Mouse (Mus musculus) limb, embryonic 15.5 days (tissue): ENCODE results near the gene Rfx7. TPM values are rescaled to one million over a fixed set of nuclear protein-coding genes. Genes with fewer than 3 reads are reported as not detected.

Experiments
- ATAC-seq: fragments of 200-750 bp; cut with Nextera tagmentation; 2 replicates; pipeline ENCODE4 v1.8.0; 2017; ENCODE audit warnings: low read depth, moderate TSS enrichment; ENCODE audit not compliant: insufficient number of reproducible peaks, low FRiP score, low TSS enrichment
- H3K27ac ChIP-seq: fragments of 300-500 bp; sonication (generic); 2 replicates; pipeline ENCODE4 v1.5.1; 2015; ENCODE audit warnings: moderate library complexity, mild to moderate bottlenecking, inconsistent platforms
- H3K27me3 ChIP-seq: fragments of 300-500 bp; sonication (generic); 2 replicates; pipeline ENCODE4 v1.6.1; 2015; ENCODE audit warnings: inconsistent platforms
- H3K36me3 ChIP-seq: fragments of 300-500 bp; sonication (generic); 2 replicates; pipeline ENCODE4 v1.6.1; 2015; ENCODE audit warnings: inconsistent platforms
- H3K4me1 ChIP-seq: fragments of 300-500 bp; sonication (generic); 2 replicates; pipeline ENCODE4 v1.6.1; 2015; ENCODE audit warnings: inconsistent platforms
- H3K4me2 ChIP-seq: fragments of 300-500 bp; sonication (generic); 2 replicates; pipeline ENCODE4 v1.6.1; 2015; ENCODE audit warnings: mild to moderate bottlenecking, inconsistent platforms
- H3K4me3 ChIP-seq: fragments of 300-500 bp; sonication (generic); 2 replicates; pipeline ENCODE4 v1.5.1; 2015; ENCODE audit warnings: mild to moderate bottlenecking, inconsistent platforms
- H3K9ac ChIP-seq: fragments of 300-500 bp; sonication (generic); 2 replicates; pipeline ENCODE4 v1.6.1; 2015; ENCODE audit warnings: inconsistent platforms
- H3K9me3 ChIP-seq: fragments of 300-500 bp; sonication (generic); 2 replicates; pipeline ENCODE4 v1.6.1; 2016; ENCODE audit warnings: inconsistent platforms
- WGBS: fragments of 180-500 bp; shearing (Covaris S2); methylation state at CpG from one replicate; pipeline ENCODE4 v1.1.7; 2015; 5-methylcytosine and 5-hydroxymethylcytosine counted together
- polyA plus RNA-seq: library from polyadenylated mRNA; unstranded; fragments of >200 nt; fragmentation: Nextera tagmentation; extraction: Ambion mirVana; gene quantifications from 2 replicates; pipeline ENCODE4 v1.2.1, GENCODE M21; 2015

Rfx7 gene
- polyA plus RNA-seq, result 7.7 and 8.2 TPM in 2 replicates

GRCm38 (mm10) chr9:72531996-72532380 is at the start of gene Rfx7:
Gene Rfx7 (plus strand): TSS chr9:72532240.
- Histone ChIP-seq H3K9ac (peak within 1 kb of the TSS; percentile 90), H3K4me1 (peaks cover 13% of the 10 kb centered on the region), H3K4me3 (peak within 1 kb of the TSS; percentile 94), H3K9me3 (no peaks in the 10 kb centered on the region), H3K27me3 (no peaks in the 10 kb centered on the region), H3K27ac (peak within 1 kb of the TSS; percentile 99), H3K36me3 (no peaks in the 10 kb centered on the region), H3K4me2 (peak within 1 kb of the TSS; percentile 79)
- under 1% methylated on average over 60 of the region's 63 CpGs for WGBS
- peak; percentile 85 for ATAC-seq

GRCm38 (mm10) chr9:72488523-72488922 is 43.5 kb upstream of the Rfx7 start:
- H3K4me2 ChIP-seq, result no peak overlapping the region
- peaks cover 11% of the 10 kb centered on the region for H3K4me1 ChIP-seq
- H3K27me3 ChIP-seq, result no peaks in the 10 kb centered on the region
- no peak overlapping the region for H3K27ac ChIP-seq
- ATAC-seq, result no peak
- no peak overlapping the region for H3K9ac ChIP-seq
- H3K4me3 ChIP-seq, result no peak overlapping the region
- H3K36me3 ChIP-seq, result peaks cover 4% of the 10 kb centered on the region; the same call in 1 of the 2 replicates
- H3K9me3 ChIP-seq, result no peaks in the 10 kb centered on the region

- H3K27me3 ChIP-seq, result no peaks in the 10 kb centered on the region
- no peak overlapping the region for H3K9ac ChIP-seq
- H3K9me3 ChIP-seq, result no peaks in the 10 kb centered on the region
- 85% methylated on average over 5 of the region's 5 CpGs for WGBS
- H3K4me3 ChIP-seq, result no peak overlapping the region
- no peak for ATAC-seq
- H3K27ac ChIP-seq, result no peak overlapping the region
- H3K4me2 ChIP-seq, result no peak overlapping the region
- peaks cover 11% of the 10 kb centered on the region for H3K4me1 ChIP-seq
- peaks cover 4% of the 10 kb centered on the region; the same call in 1 of the 2 replicates for H3K36me3 ChIP-seq
Measured at GRCm38 (mm10) chr9:72489131-72489530, 42.9 kb upstream of the Rfx7 start.

DNA sequence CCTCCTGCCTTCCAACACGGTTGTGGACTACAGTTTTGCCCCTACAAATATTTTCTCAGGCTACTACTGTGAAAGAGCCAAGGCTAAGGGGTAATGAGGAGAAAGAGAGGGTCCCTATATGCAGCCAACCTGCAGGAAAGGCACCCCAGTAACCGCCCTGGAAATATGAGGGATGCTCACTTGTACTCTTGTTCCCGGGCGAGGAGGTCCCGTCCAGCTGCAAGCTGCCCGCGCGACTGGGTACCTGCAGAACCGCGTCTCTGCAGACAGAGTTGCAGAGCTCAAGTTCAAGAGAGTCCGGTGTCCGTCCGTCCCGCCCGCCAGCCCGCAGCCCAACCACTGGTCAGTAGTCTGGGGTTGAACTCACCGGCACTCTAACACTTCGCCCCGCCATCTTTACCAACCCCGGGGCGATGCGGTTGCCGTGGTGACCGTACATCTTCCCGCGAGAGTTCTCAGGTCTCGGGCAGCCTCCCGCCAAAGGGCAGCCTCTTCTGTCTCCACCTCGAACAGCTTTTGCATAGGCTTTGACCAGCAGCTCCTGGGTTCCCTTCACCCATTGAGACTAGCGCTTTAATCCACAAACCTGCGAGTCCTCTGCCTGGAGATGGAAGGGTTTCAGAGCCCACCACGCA is 40.4 kb upstream of the Rfx7 start:
- peak overlapping the region; percentile 78 for H3K27ac ChIP-seq
- peak overlapping the region; percentile 72 for H3K4me2 ChIP-seq
- under 1% methylated on average over 32 of the region's 32 CpGs for WGBS

GRCm38 (mm10) chr9:72492194-72492565 is 39.9 kb upstream of the Rfx7 start, which contains the start of gene Tex9:
Gene Tex9 (minus strand): TSS chr9:72492212.
- 10% methylated on average over 6 of the region's 6 CpGs for WGBS
- no peaks in the 10 kb centered on the region for H3K27me3 ChIP-seq
- peak within 1 kb of the TSS; percentile 72 for H3K4me2 ChIP-seq
- peak within 1 kb of the TSS; percentile 35 for H3K9ac ChIP-seq
- H3K4me3 ChIP-seq, result peak within 1 kb of the TSS; percentile 61
- peaks cover 11% of the 10 kb centered on the region for H3K4me1 ChIP-seq
- no peaks in the 10 kb centered on the region for H3K9me3 ChIP-seq
- ATAC-seq, result 0 out of 2 replicates have a peak, but pooled peaks have one; percentile 30
- H3K27ac ChIP-seq, result peak within 1 kb of the TSS; percentile 78
- H3K36me3 ChIP-seq, result no peaks in the 10 kb centered on the region

More for the DNA sequence above, 40.4 kb upstream of the Rfx7 start:
- Histone ChIP-seq H3K9me3 (no peaks in the 10 kb centered on the region), H3K4me1 (peaks cover 11% of the 10 kb centered on the region), H3K36me3 (peaks cover 3% of the 10 kb centered on the region; the same call in 1 of the 2 replicates), H3K27me3 (no peaks in the 10 kb centered on the region), H3K9ac (peak overlapping the region; percentile 35), H3K4me3 (peak overlapping the region; percentile 61)
- ATAC-seq, result peak; percentile 90

- H3K9me3 ChIP-seq, result no peaks in the 10 kb centered on the region
- no peak overlapping the region for H3K27ac ChIP-seq
- H3K9ac ChIP-seq, result no peak overlapping the region
- H3K4me3 ChIP-seq, result no peak overlapping the region
- no peaks in the 10 kb centered on the region for H3K36me3 ChIP-seq
- 81% methylated on average over 2 of the region's 2 CpGs for WGBS
- no peak for ATAC-seq
- H3K4me1 ChIP-seq, result peaks cover 11% of the 10 kb centered on the region
- H3K4me2 ChIP-seq, result no peak overlapping the region
- no peaks in the 10 kb centered on the region for H3K27me3 ChIP-seq
Measured at GRCm38 (mm10) chr9:72493465-72493864, 38.6 kb upstream of the Rfx7 start.

DNA sequence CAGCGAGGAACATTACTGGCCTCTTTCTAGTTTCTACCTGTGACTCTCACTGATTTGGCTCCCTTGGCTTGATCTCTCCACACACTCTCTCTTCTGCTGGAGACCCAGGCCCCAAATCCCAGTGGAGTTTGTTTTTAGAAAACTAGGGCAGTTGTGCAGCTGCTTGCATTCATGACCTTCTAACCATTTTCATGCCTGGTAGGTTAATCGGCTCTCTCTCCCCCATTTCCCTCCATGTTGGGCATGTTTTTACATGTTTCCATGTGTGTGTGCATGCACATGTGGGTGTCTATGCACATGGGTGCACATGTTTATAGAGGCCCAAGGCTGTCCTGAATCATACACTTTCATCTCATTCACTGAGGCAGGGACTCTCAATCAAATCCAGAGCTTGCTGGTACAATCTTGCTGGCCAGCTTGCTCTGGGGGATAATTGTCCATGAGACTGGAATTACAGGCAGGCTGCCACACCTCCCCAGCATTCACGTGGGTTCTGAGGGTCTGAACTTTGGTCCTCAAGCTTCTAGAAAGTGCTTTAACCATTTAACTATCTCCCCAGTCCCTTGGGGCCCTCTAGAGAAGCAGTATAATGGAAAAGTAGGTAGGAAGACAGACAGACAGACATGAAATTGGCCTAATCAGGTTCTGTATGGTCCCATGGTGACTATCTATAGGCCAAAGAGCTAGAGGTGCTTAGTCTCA is 37.9 kb upstream of the Rfx7 start:
- H3K4me1 ChIP-seq, result peaks cover 11% of the 10 kb centered on the region
- H3K9ac ChIP-seq, result no peak overlapping the region
- no peaks in the 10 kb centered on the region for H3K9me3 ChIP-seq
- WGBS, result 73% methylated on average over 3 of the region's 3 CpGs
- no peak overlapping the region for H3K4me3 ChIP-seq
- H3K27ac ChIP-seq, result no peak overlapping the region
- ATAC-seq, result no peak
- H3K36me3 ChIP-seq, result no peaks in the 10 kb centered on the region
- no peak overlapping the region for H3K4me2 ChIP-seq
- H3K27me3 ChIP-seq, result no peaks in the 10 kb centered on the region

- WGBS, result 63% methylated on average over 2 of the region's 2 CpGs
Measured at GRCm38 (mm10) chr9:72496691-72497090, 35.3 kb upstream of the Rfx7 start.

DNA sequence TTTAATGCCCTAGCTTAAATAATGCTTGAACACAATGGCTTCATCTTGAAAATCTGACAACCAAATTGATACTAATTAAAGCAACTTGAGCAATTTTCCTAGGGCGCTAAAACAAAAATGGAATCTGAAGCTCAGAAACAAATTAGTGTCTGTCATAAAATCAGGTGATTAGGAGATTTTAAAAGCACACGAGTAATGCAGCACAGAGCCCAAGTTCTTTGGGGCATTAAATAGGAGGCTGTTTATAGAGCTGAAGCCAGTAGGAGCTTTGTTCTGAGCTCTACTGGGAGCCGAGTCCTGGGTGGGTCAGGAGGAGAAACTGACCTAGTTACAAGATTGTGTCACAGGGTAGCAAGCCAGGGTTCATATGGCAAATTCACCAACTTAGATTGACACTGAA is 34.9 kb upstream of the Rfx7 start:
- ATAC-seq, result no peak
- H3K27me3 ChIP-seq, result no peaks in the 10 kb centered on the region
- WGBS, result 46% methylated on average over 3 of the region's 3 CpGs
- no peak overlapping the region for H3K4me2 ChIP-seq
- no peaks in the 10 kb centered on the region for H3K9me3 ChIP-seq
- H3K27ac ChIP-seq, result no peak overlapping the region
- no peak overlapping the region for H3K4me3 ChIP-seq
- H3K36me3 ChIP-seq, result no peaks in the 10 kb centered on the region
- H3K9ac ChIP-seq, result no peak overlapping the region
- peaks cover 3% of the 10 kb centered on the region for H3K4me1 ChIP-seq

More at GRCm38 (mm10) chr9:72496691-72497090, 35.3 kb upstream of the Rfx7 start:
- no peaks in the 10 kb centered on the region for H3K27me3 ChIP-seq
- H3K36me3 ChIP-seq, result no peaks in the 10 kb centered on the region
- no peaks in the 10 kb centered on the region for H3K9me3 ChIP-seq
- H3K4me2 ChIP-seq, result no peak overlapping the region
- H3K4me3 ChIP-seq, result no peak overlapping the region
- no peak overlapping the region for H3K27ac ChIP-seq
- H3K4me1 ChIP-seq, result peaks cover 5% of the 10 kb centered on the region
- no peak overlapping the region for H3K9ac ChIP-seq
- ATAC-seq, result no peak

DNA sequence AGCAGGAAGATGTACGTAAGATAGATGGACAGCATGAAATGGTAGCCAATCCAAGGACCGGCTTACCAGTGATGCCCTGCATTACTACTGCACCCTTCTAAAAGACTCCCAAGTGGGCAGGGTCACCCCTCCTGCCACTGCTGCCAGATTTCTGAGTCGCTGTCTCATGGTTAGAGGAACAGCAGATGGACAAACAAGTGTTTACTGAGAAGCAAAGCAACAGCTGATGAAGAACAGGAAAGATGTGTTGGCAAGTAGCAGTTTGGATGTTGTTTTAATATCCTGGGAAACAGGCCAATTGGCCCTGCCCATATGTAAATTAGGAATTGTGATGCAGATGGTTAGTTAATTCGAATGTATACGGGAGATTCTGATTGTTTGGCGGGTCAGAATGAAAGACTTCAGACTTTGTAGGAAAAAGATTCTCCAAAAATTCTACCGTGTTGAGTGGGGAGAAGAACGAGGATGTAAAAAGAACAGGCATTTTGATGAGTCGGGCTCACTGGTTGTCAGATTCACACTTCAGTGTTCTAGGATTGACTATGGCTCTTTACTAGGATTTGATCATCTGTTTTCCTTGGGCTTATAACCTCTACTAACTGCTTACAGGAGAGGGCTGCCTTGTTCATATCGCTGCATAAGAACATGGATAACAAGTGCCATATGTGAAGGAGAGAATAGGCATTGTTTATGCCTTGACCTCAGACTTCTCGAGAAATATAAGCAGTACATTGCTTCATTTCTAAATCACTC is 19.6 kb upstream of the Rfx7 start:
- Histone ChIP-seq H3K4me3 (no peak overlapping the region), H3K9me3 (no peaks in the 10 kb centered on the region), H3K36me3 (no peaks in the 10 kb centered on the region), H3K27ac (no peak overlapping the region), H3K4me1 (no peaks in the 10 kb centered on the region), H3K27me3 (no peaks in the 10 kb centered on the region), H3K9ac (no peak overlapping the region), H3K4me2 (no peak overlapping the region)
- 60% methylated on average over 11 of the region's 11 CpGs for WGBS
- ATAC-seq, result no peak

- no peaks in the 10 kb centered on the region for H3K9me3 ChIP-seq
- no peaks in the 10 kb centered on the region for H3K4me1 ChIP-seq
- no peak overlapping the region for H3K4me3 ChIP-seq
- H3K4me2 ChIP-seq, result no peak overlapping the region
- H3K27ac ChIP-seq, result no peak overlapping the region
- no peaks in the 10 kb centered on the region for H3K36me3 ChIP-seq
- no peak overlapping the region for H3K9ac ChIP-seq
- no peaks in the 10 kb centered on the region for H3K27me3 ChIP-seq
- no peak for ATAC-seq
Measured at GRCm38 (mm10) chr9:72515366-72515765, 16.7 kb upstream of the Rfx7 start.

DNA sequence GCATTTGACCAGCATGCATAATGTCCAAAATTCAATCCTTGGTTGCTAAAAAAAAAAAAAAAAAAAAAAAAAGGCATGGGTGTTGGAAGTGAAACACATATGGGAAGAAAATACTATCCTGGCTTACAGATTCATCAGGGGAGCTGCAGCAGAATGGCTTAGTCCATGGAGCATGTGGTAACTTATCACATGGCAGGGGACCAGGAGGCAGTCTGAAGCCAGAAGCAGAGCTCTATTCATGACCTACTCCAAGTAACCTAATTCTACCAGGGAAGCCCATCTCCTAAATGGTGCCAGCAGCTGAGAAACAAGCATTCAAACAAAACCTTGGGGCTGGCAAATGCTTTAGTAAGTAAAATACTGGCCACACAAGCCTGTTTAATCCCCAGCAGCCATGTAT is 12.8 kb upstream of the Rfx7 start:
- H3K9ac ChIP-seq, result no peak overlapping the region
- no peaks in the 10 kb centered on the region for H3K36me3 ChIP-seq
- no peak overlapping the region for H3K27ac ChIP-seq
- no peaks in the 10 kb centered on the region for H3K27me3 ChIP-seq
- ATAC-seq, result no peak
- H3K9me3 ChIP-seq, result no peaks in the 10 kb centered on the region
- H3K4me1 ChIP-seq, result no peaks in the 10 kb centered on the region
- no peak overlapping the region for H3K4me2 ChIP-seq
- H3K4me3 ChIP-seq, result no peak overlapping the region
